Mouse (Mus musculus) C2C12 (cell line): ENCODE measurements around the gene Ndufa7.

Source experiments
- CEBPB ChIP-seq: IDR thresholded peaks from one replicate; pipeline ENCODE4 v1.6.1; 2011; ENCODE audit warnings: low read depth, mild to moderate bottlenecking, control low read depth, moderate library complexity
- CTCF ChIP-seq: IDR thresholded peaks from one replicate; pipeline ENCODE4 v1.5.1; 2011; ENCODE audit not compliant: control insufficient read depth, insufficient read depth, insufficient read length
- MAX ChIP-seq: IDR thresholded peaks from one replicate; pipeline ENCODE4 v1.6.1; 2011; ENCODE audit warnings: mild to moderate bottlenecking, control low read depth
- MYOG ChIP-seq: IDR thresholded peaks from one replicate; pipeline ENCODE4 v1.6.1; 2011; ENCODE audit not compliant: control insufficient read depth, insufficient read length; ENCODE audit errors: extremely low read depth

GRCm38 (mm10) chr17:33815399-33815798, 9.0 kb upstream of the Ndufa7 start:
- TF ChIP-seq CTCF (no peak), MYOG (no peak), MAX (no peak), CEBPB (no peak)
